Mouse (Mus musculus): ENCODE measurements around the gene Pitpnb.

The Pitpnb gene

GRCm38 (mm10) chr5:111423616-111424015 is 93.1 kb downstream of the Pitpnb start:
- no peak for DNase-seq

DNA sequence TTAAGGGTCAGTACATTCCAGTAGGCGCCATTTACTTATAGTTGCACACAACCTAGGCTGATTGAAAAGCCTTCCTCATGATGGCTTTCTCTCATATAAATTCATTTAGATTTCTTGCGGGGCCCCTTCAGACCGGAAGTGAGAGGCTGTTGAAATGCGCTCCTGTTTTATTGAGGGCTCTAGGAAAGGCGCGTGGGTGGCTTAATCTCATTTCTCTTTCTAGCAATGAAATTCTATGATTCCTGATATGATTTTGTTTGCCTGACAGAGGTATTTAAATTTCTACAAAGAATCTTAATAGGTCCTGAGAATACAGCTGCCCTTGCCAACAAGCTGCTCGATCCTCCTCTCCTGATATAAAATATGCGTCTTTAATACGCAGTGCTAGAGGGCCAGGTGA is 95.2 kb downstream of the Pitpnb start:
- DNase-seq = no peak

DNA sequence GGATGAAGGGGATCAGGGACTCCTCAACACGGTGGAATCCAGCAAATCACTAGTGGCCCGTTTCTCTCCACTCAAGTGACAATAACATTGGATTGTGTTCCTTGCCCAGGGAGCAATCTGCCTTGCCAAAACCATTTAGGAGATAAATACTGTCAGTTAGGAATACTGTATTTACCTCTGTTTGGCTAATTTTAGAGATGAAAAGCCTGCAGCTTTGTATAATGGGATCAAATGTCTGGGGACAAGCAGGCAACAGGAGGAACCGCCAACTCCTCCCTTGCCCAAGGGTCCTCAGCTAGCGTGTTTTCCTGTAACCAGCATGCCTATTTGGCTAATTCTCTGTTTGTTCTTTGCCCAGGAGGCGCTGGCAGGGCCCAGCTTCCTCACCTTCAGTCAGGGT is 95.7 kb downstream of the Pitpnb start:
- no peak for DNase-seq

GRCm38 (mm10) chr5:111428882-111429281 is 98.3 kb downstream of the Pitpnb start:
- no peak for DNase-seq

DNA sequence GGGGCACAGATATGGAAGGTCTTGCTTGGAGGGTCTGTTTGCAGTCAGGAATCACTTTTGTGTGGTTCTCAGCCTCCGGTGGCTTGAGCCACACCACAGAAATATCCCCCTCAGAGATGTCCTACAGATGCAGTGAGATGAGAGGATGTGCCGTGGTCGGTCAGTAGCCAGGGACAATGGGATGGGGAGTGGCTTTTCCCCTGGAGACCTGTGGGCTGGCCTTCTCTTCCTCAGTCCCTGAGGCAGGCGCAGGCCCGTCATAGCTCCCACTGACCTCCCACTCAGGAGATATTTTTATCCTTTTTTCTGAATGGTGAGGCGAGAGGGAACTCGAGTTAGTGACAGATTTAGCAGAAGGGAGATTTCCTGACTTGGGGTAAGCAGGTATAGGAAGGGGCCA is 99.2 kb downstream of the Pitpnb start:
- DNase-seq = no peak

- no peak for DNase-seq
Observed at GRCm38 (mm10) chr5:111431007-111431730, 100.6 kb downstream of the Pitpnb start.

- DNase-seq = no peak
Observed at GRCm38 (mm10) chr5:111432842-111433241, 102.3 kb downstream of the Pitpnb start.

- DNase-seq = no peak
Observed at GRCm38 (mm10) chr5:111434342-111434842, 103.8 kb downstream of the Pitpnb start.

- no peak for DNase-seq
Observed at GRCm38 (mm10) chr5:111436260-111436659, 105.7 kb downstream of the Pitpnb start.

DNA sequence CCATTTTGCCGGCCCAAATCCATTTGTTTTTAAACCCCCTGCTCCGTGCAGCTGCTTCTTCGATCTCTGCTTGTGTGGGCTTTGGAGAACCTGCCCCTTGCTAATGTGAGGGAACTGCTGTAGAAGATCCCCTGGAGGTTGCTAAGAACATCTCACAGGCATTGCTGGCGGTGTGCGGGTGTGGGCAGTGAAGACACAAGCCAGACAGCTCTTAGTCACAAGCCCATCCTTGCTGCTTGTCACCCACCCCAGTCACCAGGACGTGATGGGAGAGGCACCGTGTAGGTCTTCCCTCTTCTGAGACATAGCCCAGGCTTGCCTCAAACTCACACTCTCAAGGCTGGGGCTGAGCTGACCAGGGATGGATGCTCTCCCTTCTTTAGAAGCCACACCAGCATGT is 106.6 kb downstream of the Pitpnb start:
- no peak for DNase-seq

Data from thymus, postnatal 14 days (tissue).